Mouse (Mus musculus) forelimb bud, embryonic 11.5 days (tissue): ENCODE results near the gene Tmem52b.
"Not testable (repeated sequence)": the region's sequence is repeated elsewhere in the genome, so short reads cannot be mapped to it uniquely, and the experiment has no call there.

Experiments
- DNase-seq: peaks from one replicate; pipeline ENCODE4 v3.0.0-alpha.2; 2012; ENCODE audit warnings: low read depth, low spot score

The Tmem52b gene

DNA sequence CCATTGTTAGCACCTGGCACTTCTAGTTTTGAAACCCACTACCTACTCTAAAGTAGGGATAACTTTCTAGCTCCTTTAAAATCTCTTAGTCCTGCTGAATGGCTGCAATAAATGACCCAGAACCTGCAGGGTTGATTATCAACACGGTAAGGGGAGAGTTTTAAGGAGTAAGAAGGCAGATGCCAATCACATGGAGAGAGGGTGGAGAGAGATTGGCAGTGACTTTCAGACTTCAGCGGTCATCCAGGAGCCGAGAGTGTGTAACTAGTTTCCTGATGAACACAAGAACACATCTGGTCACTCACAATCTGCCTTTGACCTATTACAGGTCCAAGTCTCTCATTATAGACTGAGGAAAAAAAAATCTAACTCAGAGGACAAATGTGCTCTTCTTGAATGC is at the start of gene Tmem52b:
Tmem52b (plus strand) TSS at position 189 of the 400 bp plus-strand sequence.
- no peak for DNase-seq

- no peak for DNase-seq
These were observed 41.0 kb upstream of the Tmem52b start for GRCm38 (mm10) chr6:129471386-129471785.

GRCm38 (mm10) chr6:129472627-129473026 is 39.7 kb upstream of the Tmem52b start:
- DNase-seq: no peak

DNA sequence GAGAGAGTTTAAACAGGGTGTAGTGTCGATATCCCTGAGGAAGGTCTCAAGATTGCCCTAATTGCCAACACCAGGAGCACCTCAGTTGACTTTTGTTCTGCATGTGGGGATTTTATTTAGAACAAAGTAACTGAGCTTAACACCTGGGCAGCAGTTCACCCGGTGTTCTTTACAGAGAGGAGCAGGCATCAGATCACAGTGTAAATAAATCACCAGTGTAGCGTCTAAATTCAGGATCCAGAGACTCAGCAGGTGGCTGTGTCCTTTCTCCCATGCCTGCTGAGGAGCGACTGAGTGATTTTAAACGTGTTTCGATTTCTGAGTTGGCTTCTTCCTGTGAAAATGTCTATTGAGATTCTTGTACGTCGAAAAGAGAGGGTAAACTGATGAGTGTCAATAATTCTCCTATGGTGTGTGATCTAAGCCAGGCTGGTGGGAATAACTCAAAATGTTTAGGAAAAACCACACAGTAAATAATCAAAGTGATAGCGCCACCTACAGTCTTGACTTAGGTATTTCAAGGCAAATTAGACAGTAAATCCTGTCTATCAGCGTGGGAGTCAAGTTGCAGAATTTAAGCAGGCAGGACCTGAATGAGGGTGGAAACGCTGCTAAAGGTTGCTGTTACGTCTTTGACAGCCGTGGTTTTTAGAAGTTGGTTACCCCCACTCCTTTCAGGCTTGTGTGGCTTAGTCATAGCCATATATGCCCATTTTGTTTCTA is 35.8 kb upstream of the Tmem52b start:
- DNase-seq: peak; percentile 25

DNA sequence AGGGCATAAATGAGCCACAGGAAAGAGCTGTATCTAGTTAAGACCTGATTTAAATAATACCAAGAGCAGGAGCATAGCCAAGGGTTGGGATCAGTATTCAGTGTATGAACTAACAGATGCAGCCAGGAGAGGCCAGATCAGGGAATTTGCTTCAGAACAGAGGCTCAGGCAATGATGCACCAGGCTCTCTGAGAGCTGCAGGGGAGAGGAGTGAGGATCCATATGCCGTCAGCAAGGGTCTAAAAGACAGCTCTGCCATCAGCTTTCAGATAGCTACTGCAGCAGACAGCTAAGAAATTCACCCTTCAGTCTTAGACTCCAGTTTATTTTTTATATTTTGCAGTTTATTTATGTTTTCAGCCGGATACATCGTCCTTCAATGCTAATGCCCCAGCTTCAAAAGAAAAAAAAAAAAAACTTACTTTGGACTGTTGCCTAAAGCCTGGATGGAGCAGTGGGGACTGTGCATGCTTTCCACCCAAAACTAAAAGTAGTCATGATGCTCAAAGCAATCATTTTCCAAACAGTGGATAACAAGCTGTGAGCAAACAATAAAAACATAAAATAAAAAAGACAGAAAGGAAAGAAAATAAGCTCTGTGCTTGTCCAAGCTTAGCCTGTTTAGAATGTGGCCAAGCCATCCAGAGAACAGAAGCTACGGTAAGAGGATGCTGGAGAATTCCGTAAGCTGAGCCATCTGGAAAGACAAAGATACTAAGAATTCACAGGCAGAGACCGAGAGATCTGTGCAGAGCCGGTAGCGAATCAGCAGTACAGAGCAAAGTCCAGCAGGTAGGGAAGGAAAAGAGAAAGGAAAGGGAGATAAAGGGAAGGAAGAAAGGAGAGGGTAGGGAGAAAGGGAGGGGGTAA is 32.0 kb upstream of the Tmem52b start:
- no peak for DNase-seq

DNA sequence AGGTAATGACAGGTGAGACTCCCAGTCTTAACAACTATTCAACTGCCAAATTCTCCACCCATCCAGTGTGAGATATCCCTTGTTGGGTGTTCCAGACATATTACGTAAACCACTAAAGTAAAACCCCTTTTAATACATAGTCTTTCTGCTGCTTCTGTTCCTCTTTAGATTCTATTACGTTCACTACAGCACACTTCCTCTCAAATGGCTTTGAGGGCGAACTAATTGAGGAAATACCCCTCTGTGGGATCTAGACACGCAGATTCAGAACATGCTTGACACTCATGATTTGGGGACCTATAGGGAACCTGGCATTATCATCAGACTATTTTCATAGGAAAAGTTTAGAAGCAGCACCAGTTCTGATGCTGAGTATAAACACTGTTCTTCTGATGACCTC is 17.4 kb upstream of the Tmem52b start:
- DNase-seq: no peak

- DNase-seq: no peak
These were observed 14.8 kb upstream of the Tmem52b start for GRCm38 (mm10) chr6:129497345-129498218.

DNA sequence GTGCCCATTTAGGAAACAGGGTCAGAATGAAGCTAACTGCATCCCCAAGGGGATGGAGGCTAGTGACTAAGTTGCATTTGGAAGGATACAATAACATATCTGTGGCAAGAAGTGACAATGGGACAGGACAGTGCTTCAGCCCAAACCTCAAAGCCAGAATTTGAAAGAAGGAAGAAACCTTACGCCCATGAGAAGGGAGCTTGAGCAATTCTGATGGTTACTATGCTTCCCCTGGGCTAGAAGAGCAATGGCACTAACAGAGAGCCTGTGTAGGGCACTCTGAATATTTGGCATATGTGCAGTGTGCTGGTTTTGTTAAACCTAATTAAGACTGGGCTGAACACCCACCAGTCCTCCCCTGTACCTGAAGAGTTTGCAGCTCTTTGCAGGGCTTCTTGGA is 12.8 kb upstream of the Tmem52b start:
- not testable (repeated sequence) for DNase-seq

DNA sequence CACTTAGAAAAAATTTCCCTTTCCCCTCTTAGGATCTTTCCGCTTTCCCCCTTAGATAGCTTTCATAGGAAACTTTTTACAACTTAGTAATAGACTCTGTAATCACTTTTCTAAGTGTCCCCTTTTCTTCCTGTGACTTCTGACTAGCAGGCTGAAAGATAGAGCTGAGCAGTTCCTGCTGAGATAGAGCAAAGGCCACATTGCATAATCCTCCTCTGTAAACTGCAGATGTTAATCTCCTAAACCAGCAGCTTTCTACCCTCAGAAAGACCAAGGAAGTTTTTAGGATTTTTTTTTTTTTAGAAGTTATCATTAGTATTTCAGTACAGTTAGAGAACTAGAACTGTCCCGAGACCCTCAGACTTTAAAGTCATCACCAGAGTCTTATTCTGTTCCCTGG is 8.9 kb upstream of the Tmem52b start:
- no peak for DNase-seq

GRCm38 (mm10) chr6:129507024-129507423 is 5.3 kb upstream of the Tmem52b start, which contains the start of gene Olr1:
Gene Olr1, minus strand, starts transcription at chr6:129507165.
- no peak for DNase-seq

DNA sequence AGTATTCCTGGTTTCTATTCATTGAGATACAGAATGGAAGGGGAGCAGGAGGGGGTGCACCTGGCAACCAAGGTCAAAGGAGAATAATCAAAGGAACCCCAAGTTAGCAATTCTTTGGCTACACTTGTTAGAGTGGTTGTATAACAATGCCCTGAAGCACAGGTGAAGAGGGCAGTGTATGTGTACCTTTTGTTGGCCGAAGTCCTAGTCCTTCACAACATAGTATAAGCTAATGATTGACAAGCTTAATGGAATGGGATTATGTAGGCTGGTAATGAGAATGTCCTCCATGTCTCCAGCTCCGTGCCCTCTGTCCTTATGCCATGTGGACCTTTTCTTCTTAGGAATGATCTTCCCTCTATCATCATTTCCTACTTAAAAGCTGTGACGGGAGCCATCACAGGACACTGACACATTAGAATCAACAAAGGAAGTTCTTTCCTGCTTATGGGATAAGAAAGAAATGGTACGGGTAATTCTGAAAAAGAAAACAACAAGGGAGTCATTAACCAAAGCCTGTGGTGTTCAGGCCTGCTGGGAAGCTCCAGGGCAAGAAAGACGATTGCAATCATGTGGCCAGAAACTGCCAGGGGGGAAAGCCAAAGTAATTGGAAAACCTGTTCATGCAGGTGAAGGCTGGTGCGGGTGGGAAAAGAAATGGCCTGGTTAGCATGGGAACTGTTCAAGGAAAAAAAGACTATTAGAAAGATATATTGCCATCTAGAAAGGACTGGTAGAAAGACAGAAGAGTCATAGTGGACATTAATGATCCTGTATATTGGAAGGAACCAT is 2.0 kb upstream of the Tmem52b start:
- DNase-seq: no peak

- DNase-seq: peak; percentile 69
These were observed 513 bp downstream of the Tmem52b start for GRCm38 (mm10) chr6:129512868-129513267.

GRCm38 (mm10) chr6:129513409-129513808 is 1.1 kb downstream of the Tmem52b start:
- DNase-seq: no peak

DNA sequence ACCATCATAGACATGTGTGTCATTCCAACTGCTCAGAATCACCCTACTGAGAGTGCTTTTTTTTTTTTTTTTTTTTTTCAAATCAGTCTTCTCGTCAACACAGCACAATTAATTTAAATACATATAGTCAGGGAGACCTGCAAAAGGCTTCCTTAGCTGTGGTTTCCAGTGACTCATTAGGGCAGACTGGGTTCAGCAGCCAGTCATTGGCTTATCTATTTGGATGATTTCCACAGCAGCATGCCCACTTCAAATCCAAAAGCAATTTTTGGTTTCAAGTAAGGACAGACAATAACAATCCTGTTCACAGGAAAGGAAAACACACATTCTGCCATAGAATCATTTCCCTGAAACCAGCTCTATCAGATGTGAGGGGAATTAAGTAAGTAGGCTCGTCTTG is 2.0 kb downstream of the Tmem52b start:
- no peak for DNase-seq

GRCm38 (mm10) chr6:129515068-129515467 is 2.7 kb downstream of the Tmem52b start:
- DNase-seq: no peak

GRCm38 (mm10) chr6:129516388-129516787 is 4.0 kb downstream of the Tmem52b start:
- no peak for DNase-seq

DNA sequence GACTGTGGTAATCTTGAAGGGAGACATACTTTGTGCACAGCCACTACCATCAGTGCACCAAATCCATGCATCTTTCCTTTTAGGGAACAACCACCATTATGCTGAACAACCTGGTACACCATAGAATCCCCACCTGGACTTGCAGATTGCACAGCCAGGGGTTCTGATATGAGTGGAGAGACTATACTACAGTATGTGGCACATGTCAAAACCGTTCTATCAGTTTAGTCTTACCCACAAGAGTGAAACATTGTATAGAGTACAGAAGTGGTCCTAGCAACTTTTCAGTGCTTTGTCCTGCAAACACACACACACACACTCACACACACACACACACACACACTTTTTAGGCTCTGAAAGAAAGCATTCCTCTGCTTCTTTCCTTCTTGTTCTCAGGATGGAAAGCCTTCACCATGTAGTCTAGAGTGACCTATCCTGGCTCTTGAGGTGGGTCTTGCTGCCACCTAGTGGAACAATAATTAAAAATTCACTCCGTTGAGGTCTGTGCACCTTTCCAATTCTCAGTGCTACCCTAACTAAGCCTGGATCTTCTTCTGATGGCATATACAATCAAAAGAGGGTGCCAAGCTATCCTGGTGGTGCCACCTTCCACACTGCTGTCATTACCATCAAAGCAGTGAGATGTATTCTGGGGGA is 5.5 kb downstream of the Tmem52b start:
- DNase-seq: peak; percentile 46

DNA sequence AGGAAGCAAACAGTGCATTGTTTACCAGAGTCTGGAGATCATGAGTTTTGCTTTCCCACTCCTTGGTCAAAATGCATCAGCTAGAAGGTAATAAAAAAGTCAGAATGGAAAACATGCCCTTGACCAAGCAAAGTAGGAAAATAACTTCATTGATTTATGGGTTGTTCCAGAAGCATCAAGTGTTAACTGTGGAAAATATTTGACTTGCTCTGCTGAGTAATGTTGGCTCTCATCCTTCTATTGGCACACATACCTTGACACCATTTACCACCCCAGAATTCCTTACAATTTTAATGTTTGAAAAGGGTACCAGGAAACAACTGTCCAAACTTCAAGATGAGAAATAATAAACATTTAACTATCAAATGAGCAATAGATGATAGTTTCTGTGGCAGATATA is 13.7 kb downstream of the Tmem52b start:
- DNase-seq: no peak

DNA sequence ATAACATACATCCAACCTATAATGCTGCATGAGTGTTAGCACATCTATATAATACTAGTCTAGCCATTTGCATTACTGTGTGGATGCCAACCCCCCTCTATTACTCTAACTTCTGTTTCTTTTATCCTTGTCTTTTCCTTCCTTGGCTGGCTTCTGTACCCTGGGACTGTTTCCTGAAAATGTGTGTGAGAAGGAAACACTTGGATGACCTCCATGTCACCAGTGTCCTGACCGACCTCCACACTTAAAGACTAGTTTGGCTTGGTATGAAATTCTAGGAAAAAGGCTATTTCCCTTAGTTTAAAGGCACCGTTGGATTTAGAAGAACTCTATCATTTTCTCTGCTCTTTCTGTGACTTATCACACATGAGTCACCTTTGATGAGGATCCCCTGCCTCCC is 15.1 kb downstream of the Tmem52b start:
- DNase-seq: no peak

DNA sequence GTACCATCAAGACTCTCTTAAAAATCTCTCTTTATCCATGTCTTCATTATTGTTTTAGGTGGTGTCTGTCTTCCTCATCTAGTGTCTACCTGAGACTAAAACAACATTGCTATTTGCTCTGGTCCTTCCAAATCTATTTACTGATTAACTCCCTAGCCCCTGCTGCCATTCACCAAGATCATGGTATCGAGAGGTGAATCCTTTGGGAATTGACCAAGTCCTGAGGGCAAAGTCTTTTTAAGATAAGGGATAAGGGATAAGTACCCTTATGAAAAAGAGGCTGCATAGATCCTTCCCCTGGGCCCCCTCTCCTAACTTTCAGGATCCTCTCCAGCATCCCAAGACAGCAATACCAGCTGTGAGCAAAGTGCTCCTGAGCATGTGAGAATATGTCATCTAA is 17.2 kb downstream of the Tmem52b start:
- DNase-seq: no peak

DNA sequence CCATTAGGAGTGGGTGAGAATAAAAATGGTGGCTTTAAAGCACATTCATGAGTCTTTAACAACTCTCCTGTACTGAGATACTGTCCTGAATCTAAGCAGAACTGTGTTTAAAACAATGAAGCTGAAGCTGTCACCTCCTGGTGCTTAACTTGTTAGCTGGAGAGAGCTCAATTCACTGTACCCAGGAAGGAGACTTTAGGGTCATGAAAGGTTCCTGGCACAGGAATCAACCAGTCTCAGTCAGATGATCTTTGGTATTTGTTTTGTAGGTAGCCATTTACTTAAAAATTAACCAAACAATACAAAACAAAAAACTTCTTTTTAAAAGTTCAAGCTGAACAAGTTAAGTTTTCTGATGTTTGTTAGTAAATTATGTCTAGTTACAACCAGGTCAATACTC is 17.9 kb downstream of the Tmem52b start:
- DNase-seq: no peak
